Mouse (Mus musculus): ENCODE data around the gene 2810408A11Rik. TPM values are rescaled to one million over a fixed set of nuclear protein-coding genes. Genes with fewer than 3 reads are reported as not detected.
A peak's percentile ranks its signal among the peaks of the same experiment; 100 is the strongest.
"Not testable (repeated sequence)": the region's sequence is repeated elsewhere in the genome, so short reads cannot be mapped to it uniquely, and the experiment has no call there.

2810408A11Rik gene
- polyA plus RNA-seq, 1 experiment from 2014 or later, result 10.7 TPM

DNA sequence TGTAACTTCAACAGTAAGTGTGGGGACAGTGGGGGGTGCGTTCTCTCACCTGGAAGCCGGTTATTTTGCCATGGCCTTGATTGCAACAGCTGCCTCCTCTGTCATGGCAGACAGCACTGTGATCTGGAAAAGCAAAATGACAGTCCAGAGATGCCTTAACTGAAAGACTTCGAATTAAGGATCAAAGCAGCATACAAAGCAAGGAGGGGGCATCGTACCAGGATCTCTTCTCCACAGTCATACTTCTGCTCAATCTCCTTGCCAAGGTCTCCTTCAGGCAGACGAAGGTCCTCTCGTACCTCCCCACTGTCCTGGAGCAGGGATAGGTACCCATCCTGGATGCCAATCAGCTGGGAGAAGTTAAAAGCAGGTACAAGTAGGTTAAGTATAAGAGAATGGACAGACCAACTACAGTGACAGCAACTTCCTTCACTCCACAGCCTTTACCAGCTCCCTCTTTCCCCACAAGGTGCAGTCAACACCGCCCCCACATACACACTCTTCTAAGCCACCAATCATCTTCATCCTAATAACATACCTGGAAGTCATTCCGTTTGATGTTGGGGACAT lies 16.7 kb upstream of the 2810408A11Rik start:
- peaks cover 21% of the 10 kb centered on the region for H3K4me1 ChIP-seq (replicated peaks; ENCODE audit: control insufficient read depth, insufficient read depth, low read length)
- ATAC-seq (replicated peaks; ENCODE audit: low FRiP score, low TSS enrichment, low read depth) (no peak), DNase-seq (ENCODE audit: low spot score) (no peak)
- H3K27ac ChIP-seq (ENCODE audit: low read depth), result no peak overlapping the region
- no peak overlapping the region for H3K4me2 ChIP-seq (ENCODE audit: low read length)
- H3K27me3 ChIP-seq (replicated peaks; ENCODE audit: control insufficient read depth, insufficient read depth, low read length), result no peaks in the 10 kb centered on the region
- peaks cover 59% of the 10 kb centered on the region for H3K36me3 ChIP-seq (ENCODE audit: control insufficient read depth, insufficient read depth, low read length)
- H3K9me3 ChIP-seq (ENCODE audit: control insufficient read depth, low read length), result no peaks in the 10 kb centered on the region
- WGBS, result 85% methylated on average over 8 of the region's 8 CpGs
- H3K4me3 ChIP-seq (ENCODE audit: low read depth, low read length), result no peak overlapping the region
- H3K9ac ChIP-seq (ENCODE audit: low read length), result no peak overlapping the region

DNA sequence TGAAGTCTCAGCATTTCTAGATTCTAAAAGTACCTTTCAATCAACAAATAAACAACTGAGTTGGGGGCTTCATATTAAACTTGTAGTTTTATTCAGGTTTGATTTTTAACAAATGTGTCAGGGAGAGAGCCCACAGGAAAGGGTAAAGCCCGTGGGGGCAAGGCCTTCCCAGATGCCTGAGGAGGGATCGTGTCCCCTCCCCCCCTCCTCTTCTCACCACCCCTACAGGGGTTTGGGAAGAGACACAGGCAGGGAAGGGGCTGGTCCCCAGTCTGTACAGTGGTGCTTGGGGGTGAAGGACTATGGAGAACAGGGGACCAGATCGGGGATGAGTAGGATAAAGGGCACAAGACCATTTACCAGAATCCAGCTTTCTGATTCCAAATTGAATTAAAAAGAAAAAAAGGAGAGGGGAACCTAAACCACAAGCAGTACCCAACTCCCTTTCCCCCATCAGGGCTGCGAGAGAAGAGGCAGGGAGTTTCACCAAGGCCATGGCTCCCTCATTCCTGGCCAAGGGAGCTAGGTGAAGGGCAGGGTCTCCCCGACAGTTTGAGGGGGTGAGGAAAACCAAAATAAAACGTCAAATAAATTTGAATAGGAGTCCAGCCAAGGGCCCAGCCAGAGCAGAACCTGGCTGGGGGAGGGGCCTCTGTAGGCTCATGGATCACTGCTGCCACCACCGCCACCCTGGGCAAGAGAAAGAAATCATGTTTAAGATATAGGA lies 16.0 kb upstream of the 2810408A11Rik start:
- 54% methylated on average over 7 of the region's 7 CpGs for WGBS
- not testable (repeated sequence) for H3K27ac ChIP-seq (ENCODE audit: low read depth); H3K4me2 ChIP-seq (ENCODE audit: low read length); DNase-seq (ENCODE audit: low spot score); H3K27me3 ChIP-seq (replicated peaks; ENCODE audit: control insufficient read depth, insufficient read depth, low read length); H3K4me3 ChIP-seq (ENCODE audit: low read depth, low read length); H3K9ac ChIP-seq (ENCODE audit: low read length); ATAC-seq (replicated peaks; ENCODE audit: low FRiP score, low TSS enrichment, low read depth); H3K9me3 ChIP-seq (ENCODE audit: control insufficient read depth, low read length)
- peaks cover 21% of the 10 kb centered on the region for H3K4me1 ChIP-seq (replicated peaks; ENCODE audit: control insufficient read depth, insufficient read depth, low read length)
- H3K36me3 ChIP-seq (ENCODE audit: control insufficient read depth, insufficient read depth, low read length), result peaks cover 65% of the 10 kb centered on the region

GRCm38 (mm10) chr11:69915667-69916627 lies 15.2 kb upstream of the 2810408A11Rik start:
- 64% methylated on average over 5 of the region's 5 CpGs for WGBS
- Histone ChIP-seq H3K9ac (ENCODE audit: low read length) (no peak overlapping the region), H3K4me3 (ENCODE audit: low read depth, low read length) (no peak overlapping the region), H3K9me3 (ENCODE audit: control insufficient read depth, low read length) (no peaks in the 10 kb centered on the region), H3K36me3 (ENCODE audit: control insufficient read depth, insufficient read depth, low read length) (peaks cover 74% of the 10 kb centered on the region), H3K27me3 (replicated peaks; ENCODE audit: control insufficient read depth, insufficient read depth, low read length) (no peaks in the 10 kb centered on the region), H3K4me1 (replicated peaks; ENCODE audit: control insufficient read depth, insufficient read depth, low read length) (peaks cover 21% of the 10 kb centered on the region), H3K27ac (ENCODE audit: low read depth) (no peak overlapping the region), H3K4me2 (ENCODE audit: low read length) (peak overlapping the region; percentile 87; the same call in 1 of the 2 replicates)
- DNase-seq (ENCODE audit: low spot score) (no peak), ATAC-seq (replicated peaks; ENCODE audit: low FRiP score, low TSS enrichment, low read depth) (no peak)

GRCm38 (mm10) chr11:69914917-69915430 lies 14.2 kb upstream of the 2810408A11Rik start:
- Histone ChIP-seq H3K27me3 (replicated peaks; ENCODE audit: control insufficient read depth, insufficient read depth, low read length) (no peaks in the 10 kb centered on the region), H3K27ac (ENCODE audit: low read depth) (no peak overlapping the region), H3K4me1 (replicated peaks; ENCODE audit: control insufficient read depth, insufficient read depth, low read length) (peaks cover 21% of the 10 kb centered on the region), H3K4me2 (ENCODE audit: low read length) (peak overlapping the region; percentile 87), H3K9me3 (ENCODE audit: control insufficient read depth, low read length) (no peaks in the 10 kb centered on the region), H3K36me3 (ENCODE audit: control insufficient read depth, insufficient read depth, low read length) (peaks cover 84% of the 10 kb centered on the region), H3K4me3 (ENCODE audit: low read depth, low read length) (peak overlapping the region; percentile 85), H3K9ac (ENCODE audit: low read length) (peak overlapping the region; percentile 86; the same call in 1 of the 2 replicates)
- no peak for ATAC-seq (replicated peaks; ENCODE audit: low FRiP score, low TSS enrichment, low read depth)
- 35% methylated on average over 9 of the region's 9 CpGs for WGBS
- DNase-seq (ENCODE audit: low spot score), result no peak

- peak overlapping the region; percentile 86 for H3K9ac ChIP-seq (ENCODE audit: low read length)
- no peaks in the 10 kb centered on the region for H3K27me3 ChIP-seq (replicated peaks; ENCODE audit: control insufficient read depth, insufficient read depth, low read length)
- 2% methylated on average over 17 of the region's 17 CpGs for WGBS
- peak overlapping the region; percentile 85 for H3K4me3 ChIP-seq (ENCODE audit: low read depth, low read length)
- peak overlapping the region; percentile 87 for H3K4me2 ChIP-seq (ENCODE audit: low read length)
- no peak; the same call in 1 of the 2 replicates for ATAC-seq (replicated peaks; ENCODE audit: low FRiP score, low TSS enrichment, low read depth)
- H3K4me1 ChIP-seq (replicated peaks; ENCODE audit: control insufficient read depth, insufficient read depth, low read length), result peaks cover 17% of the 10 kb centered on the region
- H3K27ac ChIP-seq (ENCODE audit: low read depth), result peak overlapping the region; percentile 84
- peaks cover 88% of the 10 kb centered on the region for H3K36me3 ChIP-seq (ENCODE audit: control insufficient read depth, insufficient read depth, low read length)
- DNase-seq (ENCODE audit: low spot score), result no peak
- no peaks in the 10 kb centered on the region for H3K9me3 ChIP-seq (ENCODE audit: control insufficient read depth, low read length)
Measured at GRCm38 (mm10) chr11:69914372-69914764, 13.6 kb upstream of the 2810408A11Rik start.

DNA sequence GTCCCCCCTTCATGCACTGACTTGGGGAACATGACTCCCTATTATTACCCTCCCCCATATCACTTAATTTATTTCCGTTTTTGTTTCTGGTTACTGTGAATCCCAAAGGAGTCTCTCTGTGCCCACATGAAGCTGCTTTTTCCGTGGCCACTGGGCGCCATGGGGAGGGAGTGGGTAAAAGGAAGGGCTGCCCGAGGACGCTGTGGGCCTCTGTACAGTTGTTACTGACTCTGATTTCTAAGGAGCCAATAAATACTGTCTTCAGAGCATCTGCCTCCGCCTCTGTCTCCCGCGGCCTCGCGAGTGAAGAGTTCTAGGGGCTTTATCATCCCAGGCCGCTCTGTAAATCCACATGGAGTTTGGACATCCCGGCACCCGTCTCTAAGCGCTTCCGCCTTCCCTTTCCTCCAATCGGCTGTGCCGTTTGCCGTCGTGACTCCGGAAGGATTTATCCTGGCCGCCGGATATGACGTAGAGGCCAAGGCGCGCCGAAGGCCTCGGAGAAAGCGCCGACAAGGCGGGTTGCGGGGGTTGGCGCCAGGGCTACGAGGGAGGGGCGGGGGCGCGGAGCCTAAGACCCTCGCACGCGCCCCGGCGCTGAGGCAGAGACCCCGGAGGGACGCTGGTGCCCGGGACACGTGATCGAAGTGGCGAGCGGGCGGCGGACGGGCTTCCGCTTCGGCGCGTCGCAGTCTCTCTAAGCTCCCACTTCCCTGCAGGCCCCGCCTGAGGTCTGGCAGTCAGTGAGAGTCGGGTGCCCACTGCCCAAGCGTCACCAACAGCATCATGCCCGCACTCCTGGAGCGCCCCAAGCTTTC lies 13.0 kb upstream of the 2810408A11Rik start, which contains the start of gene Gps2:
Gene Gps2, plus strand, starts transcription at position 335 of the 818 bp plus-strand sequence.
- H3K36me3 ChIP-seq (ENCODE audit: control insufficient read depth, insufficient read depth, low read length), result peaks cover 88% of the 10 kb centered on the region
- peaks cover 12% of the 10 kb centered on the region for H3K4me1 ChIP-seq (replicated peaks; ENCODE audit: control insufficient read depth, insufficient read depth, low read length)
- H3K27me3 ChIP-seq (replicated peaks; ENCODE audit: control insufficient read depth, insufficient read depth, low read length), result no peaks in the 10 kb centered on the region
- H3K9me3 ChIP-seq (ENCODE audit: control insufficient read depth, low read length), result no peaks in the 10 kb centered on the region
- ATAC-seq (replicated peaks; ENCODE audit: low FRiP score, low TSS enrichment, low read depth) (peak; percentile 90), DNase-seq (ENCODE audit: low spot score) (peak; percentile 96)
- H3K9ac ChIP-seq (ENCODE audit: low read length), result peak within 1 kb of the TSS; percentile 86
- peak within 1 kb of the TSS; percentile 84 for H3K27ac ChIP-seq (ENCODE audit: low read depth)
- peak within 1 kb of the TSS; percentile 85 for H3K4me3 ChIP-seq (ENCODE audit: low read depth, low read length)
- WGBS, result 2% methylated on average over 61 of the region's 61 CpGs
- H3K4me2 ChIP-seq (ENCODE audit: low read length), result peak within 1 kb of the TSS; percentile 87

DNA sequence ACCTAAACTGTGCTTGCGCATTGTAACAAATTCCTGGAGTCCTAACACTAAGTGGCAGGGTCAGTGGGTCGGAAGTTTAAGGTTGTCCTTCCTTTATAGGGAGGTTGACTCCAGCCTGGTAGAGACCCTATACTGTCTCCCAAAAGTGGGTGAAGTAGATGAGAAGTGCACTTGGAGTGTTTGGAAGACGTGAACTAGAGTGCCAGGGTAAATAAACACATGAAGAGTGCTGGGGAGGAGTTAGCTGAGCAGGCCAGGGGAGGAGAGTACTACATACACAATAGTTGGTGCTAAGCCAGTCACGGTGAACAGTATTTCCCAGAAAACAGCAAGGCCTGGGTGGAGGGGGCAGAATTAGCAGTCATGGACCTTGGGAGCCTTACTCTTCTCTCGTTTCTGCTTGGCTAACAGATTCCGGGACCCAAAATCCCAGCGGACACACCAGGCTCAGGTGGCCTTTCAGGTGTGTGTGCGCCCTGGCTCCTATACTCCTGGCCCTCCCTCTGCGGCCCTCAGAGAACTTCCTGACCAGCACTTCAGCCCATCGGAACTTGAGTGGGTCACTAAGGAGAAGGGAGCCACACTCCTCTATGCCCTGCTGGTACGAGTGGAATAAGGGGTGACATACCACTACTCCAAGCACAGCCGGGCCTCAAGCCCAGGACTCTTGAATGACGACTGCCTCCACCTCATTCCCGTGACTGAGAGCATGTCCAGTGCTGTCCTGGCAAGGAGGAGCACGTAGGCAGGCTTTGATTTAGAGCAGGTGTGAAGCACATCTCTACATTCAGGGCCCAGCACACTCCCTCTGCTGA lies 12.1 kb upstream of the 2810408A11Rik start:
- ATAC-seq (replicated peaks; ENCODE audit: low FRiP score, low TSS enrichment, low read depth) (no peak), DNase-seq (ENCODE audit: low spot score) (no peak)
- Histone ChIP-seq H3K4me2 (ENCODE audit: low read length) (peak overlapping the region; percentile 87), H3K4me1 (replicated peaks; ENCODE audit: control insufficient read depth, insufficient read depth, low read length) (peaks cover 8% of the 10 kb centered on the region), H3K36me3 (ENCODE audit: control insufficient read depth, insufficient read depth, low read length) (peaks cover 88% of the 10 kb centered on the region), H3K4me3 (ENCODE audit: low read depth, low read length) (peak overlapping the region; percentile 85), H3K27me3 (replicated peaks; ENCODE audit: control insufficient read depth, insufficient read depth, low read length) (no peaks in the 10 kb centered on the region), H3K27ac (ENCODE audit: low read depth) (no peak overlapping the region), H3K9me3 (ENCODE audit: control insufficient read depth, low read length) (no peaks in the 10 kb centered on the region), H3K9ac (ENCODE audit: low read length) (no peak overlapping the region; the same call in 1 of the 2 replicates)
- 79% methylated on average over 15 of the region's 15 CpGs for WGBS

All from intestine, embryonic 14.5 days (tissue).